Mouse (Mus musculus): ENCODE results near the gene Faah.

The Faah gene

DNA sequence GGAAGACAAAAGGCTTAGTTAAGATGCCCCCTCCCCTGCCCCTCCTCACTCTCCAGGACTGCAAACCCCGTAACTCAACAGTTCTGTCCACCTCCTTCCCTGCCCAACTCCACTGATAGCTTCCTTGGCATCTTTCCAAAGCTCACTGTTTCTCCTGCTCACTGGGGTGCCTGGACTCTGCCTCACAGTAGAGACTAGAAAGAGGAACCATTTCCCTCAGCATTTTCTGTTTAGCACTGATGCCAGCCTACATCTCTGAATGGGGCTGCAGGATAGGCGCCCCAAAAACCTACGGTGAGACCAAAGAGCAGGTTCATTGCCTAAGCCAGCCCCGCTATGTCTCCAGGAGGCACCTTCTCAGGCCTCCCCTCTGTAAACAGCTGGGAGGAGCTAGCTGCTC, 16.5 kb downstream of the Faah start:
- DNase-seq (ENCODE audit: extremely low read depth, low read depth, low spot score), result no peak

DNA sequence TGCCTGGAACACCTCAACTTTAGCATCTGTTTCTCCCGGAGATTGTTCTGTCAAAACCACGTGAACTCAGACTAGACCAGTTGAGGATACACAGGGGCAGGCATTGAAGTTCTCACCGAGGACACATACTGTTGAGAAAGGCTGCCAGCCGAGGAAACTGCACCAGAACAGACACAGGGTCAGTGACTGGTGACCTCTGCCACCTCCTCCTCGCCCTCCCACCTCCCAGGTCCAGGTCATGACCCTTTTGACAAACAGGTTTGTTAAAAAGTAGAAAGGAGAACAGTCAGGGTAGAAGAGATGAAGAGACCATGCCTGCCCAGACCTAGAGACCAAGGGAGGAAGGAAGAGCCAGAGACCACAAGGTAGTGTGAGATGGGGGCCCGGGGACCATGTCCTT, 17.1 kb downstream of the Faah start:
- DNase-seq (ENCODE audit: extremely low read depth, low read depth, low spot score), result no peak

DNA sequence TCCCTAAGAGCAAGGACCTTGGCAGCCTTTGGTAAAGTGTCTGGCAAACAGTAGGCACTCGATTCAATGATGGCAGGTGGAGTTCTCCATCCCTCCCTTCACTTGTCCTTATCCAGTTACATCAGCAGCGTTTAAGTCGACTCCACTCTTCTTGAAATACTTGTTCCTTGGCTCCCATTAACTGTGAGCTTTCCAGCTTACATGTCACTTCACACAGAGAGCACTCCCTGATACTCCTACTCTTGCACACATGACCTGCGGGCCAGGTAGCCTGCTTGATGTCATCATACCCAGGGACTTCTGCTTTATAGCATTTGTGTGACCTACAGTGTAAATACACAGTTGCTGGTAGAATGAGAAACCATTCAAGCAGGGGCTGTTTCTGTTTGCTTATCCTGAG, 21.0 kb downstream of the Faah start:
- no peak for DNase-seq (ENCODE audit: extremely low read depth, low read depth, low spot score)

DNA sequence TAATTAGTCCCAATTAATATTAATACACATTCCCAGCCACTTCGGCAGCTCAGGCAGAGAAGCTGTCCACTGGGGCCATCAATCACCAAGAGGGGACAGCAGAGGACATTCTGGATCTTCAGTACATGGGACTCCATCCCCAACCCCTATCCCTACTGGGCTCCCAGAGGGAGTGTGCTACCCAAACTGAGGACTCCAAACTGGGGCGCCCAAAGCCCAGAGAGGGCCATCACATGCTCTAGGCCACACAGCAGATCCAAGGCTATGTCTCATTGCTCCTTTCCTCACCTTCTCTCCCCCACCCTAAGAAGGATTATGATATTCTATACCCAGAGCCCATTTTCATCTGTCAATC, 22.4 kb downstream of the Faah start:
- DNase-seq (ENCODE audit: extremely low read depth, low read depth, low spot score), result no peak

DNA sequence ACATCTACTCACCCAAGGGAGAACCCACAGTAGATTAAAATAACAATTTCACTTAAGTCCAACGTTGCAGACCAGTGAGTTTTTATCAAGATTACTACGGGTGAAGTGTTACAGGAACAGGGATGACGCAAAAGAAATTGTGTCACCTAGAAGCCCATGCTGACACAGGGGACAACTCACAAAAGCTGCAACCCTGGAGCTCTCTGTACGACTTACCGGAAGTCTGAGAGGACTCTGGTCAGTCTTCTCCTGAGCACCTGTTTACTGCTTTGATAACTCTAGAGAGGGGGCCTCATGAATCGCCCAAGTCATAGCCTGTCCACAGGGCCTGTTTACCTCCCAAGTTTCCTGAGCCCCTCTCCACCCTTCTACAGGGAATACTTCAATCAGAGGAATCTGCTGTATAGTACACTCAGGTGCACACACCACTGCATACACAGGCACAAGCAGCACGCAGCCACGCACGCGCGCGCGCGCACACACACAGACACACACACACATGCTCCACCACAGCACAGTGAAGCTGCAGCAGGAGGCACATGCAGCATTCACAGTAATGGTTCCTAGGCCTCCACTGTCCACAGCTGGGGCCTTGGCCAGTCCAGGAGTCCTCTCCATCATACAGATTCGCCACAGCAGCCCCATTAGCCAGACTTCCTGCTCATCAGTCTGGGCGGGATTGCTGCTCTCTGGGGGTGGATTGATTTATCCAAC, 22.9 kb downstream of the Faah start:
- no peak for DNase-seq (ENCODE audit: extremely low read depth, low read depth, low spot score)

DNA sequence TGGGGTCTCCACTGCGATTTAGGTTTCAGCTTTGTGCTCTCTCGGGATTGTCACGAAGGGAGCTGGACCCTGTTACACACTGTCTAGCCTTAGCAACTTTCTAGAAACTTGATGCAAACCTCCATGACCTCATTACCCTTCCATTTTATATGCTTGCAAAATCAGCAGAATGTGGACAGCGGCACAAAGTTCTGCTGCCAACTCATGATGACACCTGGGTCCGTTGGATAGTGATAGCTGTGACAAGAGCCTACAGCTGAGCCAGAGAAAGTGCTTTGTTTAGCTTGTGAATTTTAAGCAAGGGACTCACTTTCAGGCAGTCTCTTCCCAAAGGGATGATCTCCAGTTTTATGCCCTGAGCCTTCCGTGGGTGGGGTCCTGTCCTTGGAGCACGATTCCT, 28.3 kb downstream of the Faah start:
- no peak for DNase-seq (ENCODE audit: extremely low read depth, low read depth, low spot score)

DNA sequence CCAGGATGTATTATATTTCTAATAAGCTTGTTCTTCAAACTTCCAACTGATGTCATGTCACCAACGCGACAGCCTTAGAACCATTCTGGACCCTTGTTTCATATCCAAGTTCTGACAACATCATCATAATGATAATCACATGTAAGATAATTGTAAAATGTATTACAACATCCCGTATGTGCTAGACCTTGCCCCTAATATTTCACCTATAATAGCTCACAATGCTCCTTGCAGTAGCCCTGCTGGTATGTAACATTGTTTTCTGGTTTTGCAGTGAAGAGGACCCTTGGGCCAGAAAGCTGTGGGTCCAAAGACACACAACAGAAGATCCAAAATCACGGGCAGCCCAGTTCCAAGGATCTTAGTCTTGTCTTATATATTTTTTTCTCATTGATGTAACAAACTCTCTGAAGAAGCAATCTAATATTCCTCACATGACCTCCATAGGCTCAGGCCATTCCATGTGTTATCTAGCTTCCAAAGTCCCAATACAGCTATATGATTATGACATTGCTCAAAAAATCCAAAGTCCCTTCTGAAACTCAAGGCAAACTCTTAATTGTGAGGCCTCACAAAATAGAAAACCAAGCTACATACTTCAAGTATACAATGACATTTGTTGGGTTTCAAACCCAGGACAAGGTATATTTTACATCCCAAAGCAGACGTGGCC, 29.7 kb downstream of the Faah start:
- no peak for DNase-seq (ENCODE audit: extremely low read depth, low read depth, low spot score)

DNA sequence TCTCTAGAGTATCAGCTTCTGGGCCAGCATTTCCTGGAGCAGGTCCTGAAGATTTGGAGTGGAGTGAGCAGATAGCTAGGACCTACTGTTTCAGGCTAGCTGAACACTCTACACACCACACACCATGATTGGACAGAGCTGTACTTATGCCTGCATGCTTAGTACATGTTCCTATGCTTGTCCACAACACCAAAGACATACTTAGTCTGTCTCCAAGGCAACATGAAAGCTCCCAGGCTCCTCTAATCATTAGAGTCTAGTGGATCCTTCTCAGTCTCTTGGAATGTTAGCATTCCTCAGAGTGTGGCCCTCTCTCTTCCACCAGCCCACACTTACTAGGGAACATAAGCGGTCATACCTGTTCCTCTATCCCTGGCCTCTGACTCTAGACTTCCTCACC, 30.3 kb downstream of the Faah start:
- no peak for DNase-seq (ENCODE audit: extremely low read depth, low read depth, low spot score)

DNA sequence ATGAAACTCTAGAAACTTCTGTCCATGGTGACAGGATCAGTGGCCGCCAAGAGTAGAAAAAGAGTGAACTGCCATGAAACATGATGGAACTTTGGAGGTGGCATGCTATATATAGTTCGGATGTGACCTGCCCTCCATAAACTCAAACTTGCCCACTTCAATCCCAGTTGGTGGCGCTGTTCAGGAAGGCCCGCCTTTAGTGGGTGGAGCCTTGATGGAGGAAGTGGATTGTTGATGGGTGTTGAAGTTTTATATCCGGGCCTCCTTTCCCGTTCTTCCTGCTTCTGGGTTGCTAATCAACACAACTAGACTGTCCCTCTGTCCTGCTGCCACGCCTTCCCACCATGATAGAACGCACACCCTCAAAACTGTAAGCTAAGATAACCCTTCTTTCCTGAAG, 32.8 kb downstream of the Faah start:
- no peak for DNase-seq (ENCODE audit: extremely low read depth, low read depth, low spot score)

DNA sequence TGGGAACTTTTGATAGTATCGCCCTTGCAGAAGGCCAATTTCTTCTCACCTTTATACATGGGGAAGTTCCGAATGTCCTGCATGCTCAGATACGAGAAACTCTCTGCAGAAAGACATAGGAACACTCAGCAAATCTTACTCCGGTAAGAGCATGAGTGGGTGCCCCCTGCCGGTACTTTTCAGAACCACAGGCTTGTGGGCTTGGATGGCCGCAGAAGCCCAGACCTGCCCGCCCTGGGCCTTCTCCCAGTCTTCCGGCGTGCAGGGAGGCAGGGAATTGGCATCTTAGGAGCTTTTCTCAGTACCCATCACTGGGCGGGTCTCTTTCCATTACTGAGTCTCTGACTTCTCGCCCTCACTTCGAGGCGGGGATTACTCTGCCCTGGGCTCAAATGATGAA, 33.6 kb downstream of the Faah start:
- DNase-seq (ENCODE audit: extremely low read depth, low read depth, low spot score), result no peak

DNA sequence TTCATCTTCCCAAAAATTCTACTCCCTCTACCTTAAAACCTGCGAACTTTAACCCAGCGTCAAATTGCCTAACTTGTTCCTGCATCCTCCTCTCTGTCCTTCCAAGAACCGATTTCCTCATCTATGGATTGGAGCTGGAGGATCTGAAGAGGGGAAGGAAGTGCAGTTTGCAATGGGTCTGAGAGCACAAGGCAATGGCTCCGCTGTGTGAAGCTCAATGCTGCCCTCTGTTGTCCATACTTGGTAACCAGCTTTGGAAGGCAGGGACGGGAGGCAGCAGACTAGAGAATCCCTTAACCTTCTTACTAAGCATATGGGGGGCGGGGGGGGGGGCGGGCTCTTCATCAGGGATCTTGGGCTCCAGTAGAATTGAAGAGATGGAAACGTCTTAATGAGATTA, 37.0 kb downstream of the Faah start:
- no peak for DNase-seq (ENCODE audit: extremely low read depth, low read depth, low spot score)

DNA sequence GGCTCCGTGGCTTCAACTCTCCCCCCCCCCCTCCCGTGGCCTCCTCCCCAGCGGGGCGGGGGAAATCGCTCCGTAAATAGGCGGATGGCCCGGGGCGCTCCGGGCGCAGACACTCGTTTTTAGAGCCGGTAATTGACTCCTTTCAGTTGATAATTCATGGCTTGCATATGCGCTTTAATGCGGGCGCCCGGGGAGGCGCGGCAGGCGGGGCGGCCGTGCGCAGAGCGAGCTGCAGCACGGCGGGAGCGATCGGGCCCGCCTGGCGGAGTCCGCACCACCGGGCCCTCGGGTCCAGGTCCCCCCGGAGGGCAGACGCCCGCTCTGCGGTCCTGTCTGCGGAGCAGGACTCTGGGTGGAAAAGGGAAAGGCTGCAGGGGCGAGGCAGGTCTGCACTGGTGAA, 38.3 kb downstream of the Faah start:
- no peak for DNase-seq (ENCODE audit: extremely low read depth, low read depth, low spot score)

DNA sequence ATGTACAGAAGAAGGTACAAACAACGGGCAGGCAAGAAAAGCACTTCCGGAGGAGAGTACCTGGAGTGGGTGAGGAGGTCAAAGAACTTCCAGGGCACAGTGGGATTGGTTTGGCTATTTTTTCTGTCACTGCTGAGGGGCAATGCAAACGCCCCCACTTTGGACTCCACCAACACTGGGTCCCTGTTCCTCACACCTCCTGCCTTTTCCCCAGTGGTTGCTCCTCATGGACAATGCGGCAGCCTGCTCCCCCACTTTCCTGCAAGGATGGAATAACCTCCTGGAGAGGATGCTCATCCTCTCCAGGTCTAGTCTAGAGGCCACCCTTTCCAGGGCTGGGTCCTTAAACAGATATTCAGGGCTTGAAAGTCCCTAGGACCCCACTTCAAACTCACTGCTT, 38.8 kb downstream of the Faah start:
- no peak for DNase-seq (ENCODE audit: extremely low read depth, low read depth, low spot score)

DNA sequence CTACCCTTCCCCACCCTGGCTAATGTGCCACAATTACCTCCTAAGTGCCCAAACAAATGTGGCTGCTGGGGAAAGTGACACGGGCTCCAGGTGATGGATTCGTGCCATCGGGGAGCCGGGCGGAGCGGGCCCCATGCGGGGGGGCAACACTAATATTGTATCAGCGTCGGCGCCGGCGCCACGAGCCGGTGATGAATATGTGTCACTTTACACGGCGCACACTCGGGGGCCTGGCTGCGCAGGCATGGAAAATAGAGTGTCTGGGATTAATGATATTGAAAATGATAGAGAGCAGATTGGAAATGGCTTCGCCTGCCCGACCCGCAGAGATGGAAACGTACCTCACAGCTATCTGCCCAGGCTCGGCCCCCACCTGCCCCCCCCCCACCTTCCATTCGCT, 45.2 kb downstream of the Faah start:
- DNase-seq (ENCODE audit: extremely low read depth, low read depth, low spot score), result no peak

DNA sequence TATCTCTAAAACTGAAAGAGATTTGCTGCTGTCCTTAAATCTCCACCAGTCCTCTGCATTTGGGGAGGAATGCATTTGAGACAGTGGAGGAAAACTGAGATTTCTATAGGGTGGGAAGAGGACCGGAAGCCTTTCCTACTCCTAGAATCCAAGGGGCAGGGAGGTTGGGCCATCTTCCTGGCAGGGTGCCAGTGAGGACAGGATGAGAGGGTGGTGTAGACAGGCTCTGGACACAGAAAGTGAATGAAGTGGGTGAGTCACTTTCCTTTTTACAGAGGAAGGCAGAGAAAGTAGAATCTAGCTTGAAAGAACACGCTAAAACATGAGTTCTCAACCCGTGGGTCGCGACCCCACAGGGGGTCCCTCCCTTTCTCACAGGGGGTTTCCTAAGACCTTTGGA, 53.3 kb downstream of the Faah start:
- no peak for DNase-seq (ENCODE audit: extremely low read depth, low read depth, low spot score)

DNA sequence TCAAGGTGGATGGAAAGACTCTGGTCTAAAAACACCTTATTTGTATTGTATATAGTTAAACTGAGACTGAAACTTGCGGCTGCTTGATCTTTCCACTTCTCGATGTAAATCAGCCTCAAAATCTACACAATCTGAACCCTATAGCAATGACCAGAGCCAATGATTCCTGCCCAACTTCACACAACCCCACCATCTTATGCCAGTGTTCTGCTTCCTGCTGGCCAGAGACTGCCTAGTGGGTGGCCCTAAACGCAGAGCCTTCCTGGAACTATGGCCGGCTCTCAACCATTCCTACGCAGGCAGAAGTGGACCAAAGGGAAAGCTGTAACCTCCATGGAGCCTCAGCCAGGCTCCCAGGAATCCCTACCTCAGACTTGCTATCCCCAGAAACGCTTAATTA, 54.0 kb downstream of the Faah start:
- DNase-seq (ENCODE audit: extremely low read depth, low read depth, low spot score), result no peak

DNA sequence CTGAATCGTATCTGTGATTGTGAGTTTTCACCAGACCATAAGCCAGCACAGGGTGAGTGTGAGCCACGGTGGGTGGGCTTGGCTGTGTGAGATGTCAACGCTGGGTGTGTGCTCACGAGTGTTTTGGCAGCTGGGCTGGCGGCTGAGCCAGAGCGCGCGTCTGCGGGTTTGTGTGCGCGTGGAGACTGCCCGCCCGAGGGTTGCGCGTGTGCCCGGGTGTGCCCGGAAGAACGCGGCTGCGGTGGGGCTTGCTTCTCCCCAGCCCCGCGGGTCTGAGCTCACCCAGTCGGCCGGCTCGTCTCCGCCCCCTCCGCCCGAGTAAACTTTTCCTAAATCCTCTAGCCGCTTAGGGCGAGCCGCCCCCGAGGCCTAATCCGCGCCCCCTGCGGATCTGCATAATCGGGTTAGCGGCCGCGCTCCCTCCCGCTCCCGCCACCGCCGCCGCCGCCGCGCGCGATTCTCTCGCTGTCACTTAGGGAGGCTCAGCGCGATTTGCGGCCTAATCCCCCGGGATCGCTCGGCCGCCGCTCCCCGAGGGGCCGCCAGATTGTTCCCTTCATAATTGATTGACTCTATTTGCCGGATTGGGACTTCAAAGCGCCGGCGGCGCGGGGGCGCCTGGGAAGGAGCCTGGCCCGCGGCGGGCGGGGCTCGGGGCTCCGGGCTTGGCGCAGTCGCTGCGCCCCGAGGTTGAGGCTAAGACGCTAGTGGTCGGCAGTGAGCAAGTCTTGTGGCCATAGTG, 54.9 kb downstream of the Faah start:
- no peak for DNase-seq (ENCODE audit: extremely low read depth, low read depth, low spot score)

DNA sequence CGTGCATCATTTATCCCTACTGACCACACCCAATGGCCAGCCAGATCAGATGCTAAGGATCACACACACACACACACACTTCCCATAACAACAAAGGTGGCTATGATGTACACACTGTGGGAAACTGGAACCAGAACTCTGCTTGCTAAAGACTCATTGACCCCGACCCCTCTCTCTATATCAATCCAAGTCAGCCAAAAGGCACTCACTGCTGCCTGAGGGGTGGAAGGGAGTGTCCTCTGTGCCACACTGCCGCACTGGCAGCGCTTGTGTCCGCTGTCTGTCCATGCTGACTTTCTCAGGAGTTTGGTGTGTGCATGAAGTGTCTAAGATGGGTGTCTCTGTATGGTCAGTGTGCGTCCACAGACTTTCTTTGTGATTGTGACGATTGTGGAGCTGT, 55.7 kb downstream of the Faah start:
- no peak for DNase-seq (ENCODE audit: extremely low read depth, low read depth, low spot score)

DNA sequence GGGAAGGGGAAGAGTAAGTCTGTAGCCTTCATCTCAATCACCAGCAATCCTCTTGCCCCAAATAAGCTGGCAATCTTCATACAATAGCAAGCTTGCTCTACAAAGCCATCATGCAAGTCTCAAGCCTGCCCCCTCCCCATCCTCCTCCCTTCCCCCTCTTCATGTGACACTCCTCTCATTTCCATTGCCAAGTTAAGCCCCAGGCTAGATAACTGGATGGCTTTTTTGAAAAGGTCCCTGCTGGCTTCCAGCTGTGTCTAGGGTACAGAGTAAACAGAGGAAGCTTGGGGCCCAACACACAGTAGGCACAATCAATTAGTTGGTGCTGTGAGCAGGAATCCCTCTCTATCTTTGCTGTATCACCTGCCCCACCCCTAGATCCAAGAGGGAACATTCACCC, 58.2 kb downstream of the Faah start:
- DNase-seq (ENCODE audit: extremely low read depth, low read depth, low spot score), result no peak

DNA sequence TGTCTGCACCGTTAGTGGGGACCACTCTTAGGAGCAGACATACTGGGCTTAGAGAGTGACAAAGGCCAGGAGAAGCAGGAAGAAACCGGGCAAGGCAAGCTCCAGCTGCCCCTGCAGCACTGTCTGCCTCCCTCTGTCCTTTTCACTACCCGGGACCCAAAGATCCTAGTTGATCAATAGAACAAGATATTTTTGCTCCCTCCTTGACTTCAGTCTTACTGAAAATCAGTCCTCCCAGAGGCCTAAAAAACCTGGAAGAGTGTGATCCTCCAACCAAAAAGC, 62.3 kb downstream of the Faah start:
- no peak for DNase-seq (ENCODE audit: extremely low read depth, low read depth, low spot score)

DNA sequence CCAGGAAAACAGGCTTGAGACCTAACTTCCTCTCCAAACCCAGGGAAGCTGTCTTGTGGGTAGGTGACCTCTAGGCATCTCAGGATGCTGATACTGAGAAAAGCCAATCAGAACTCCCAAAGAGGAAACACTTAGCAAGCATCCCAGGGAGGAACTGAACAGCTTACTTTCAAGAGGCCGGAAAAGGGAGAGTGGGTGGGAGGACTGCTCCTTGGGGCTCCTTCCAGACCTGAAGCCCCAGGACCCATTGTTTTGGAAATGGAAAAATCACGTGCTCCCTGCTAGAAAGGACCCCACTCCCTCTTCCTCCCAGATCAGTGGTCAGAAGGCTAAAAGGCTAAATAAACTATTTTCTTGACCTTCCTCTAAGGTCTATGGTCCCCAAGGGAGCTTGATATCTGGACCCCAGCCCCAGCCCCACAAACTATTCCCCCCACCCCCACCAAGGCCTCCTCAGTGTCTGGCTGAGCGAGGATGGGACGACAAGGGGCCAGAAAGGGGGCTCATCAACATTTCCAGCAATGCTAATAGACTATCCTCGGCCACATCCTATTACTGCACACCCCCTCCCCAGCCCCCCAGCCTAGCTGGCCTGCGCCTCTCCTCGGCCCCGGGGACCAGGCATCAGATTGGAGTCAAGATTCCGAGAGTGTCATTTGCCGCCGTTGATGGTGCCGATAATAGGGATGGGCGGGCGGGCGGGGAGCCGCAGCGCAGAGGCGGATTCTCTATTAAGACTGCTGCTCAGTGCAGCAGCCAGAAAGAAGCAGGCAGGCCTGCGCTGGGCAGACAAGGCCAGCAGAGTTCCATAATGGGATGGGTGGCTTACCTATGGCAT, 62.9 kb downstream of the Faah start:
- DNase-seq (ENCODE audit: extremely low read depth, low read depth, low spot score), result no peak

DNA sequence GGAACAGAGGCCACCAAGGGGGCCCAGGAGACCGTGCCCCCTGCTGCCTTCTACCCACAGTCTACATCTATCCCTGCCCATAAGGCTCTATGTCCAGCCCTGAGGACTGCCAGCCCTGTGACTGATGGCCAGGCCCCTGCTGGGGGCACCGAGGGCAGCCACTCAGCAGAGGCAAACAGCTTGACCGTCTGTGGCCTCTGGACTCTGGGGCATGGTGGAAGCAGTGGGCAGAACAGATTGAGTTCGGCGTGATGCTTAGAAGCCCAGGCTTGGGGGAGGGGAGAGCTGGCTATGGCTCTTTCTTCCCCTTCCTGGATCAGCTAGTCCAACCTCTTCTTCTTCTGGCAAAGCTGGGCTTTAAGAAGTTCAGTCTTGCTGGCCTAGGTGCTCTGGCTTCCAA, 64.2 kb downstream of the Faah start:
- no peak for DNase-seq (ENCODE audit: extremely low read depth, low read depth, low spot score)

All from fat pad, adult 2 months (tissue).